Mouse (Mus musculus) CD4-positive, CD25-positive, alpha-beta regulatory T cell, adult 4 months (primary cell): ENCODE measurements around the gene Kcng3. TPM values are rescaled to one million over a fixed set of nuclear protein-coding genes. Genes with fewer than 3 reads are reported as not detected.
A peak's percentile ranks its signal among the peaks of the same experiment; 100 is the strongest.

Experiments
- ATAC-seq: one replicate; pipeline ENCODE4 v1.8.0; 2017
- polyA plus RNA-seq, 2 experiments: library from polyadenylated mRNA; unstranded; fragments of 100-300 nt; shearing (Covaris generic); gene quantifications; one replicate each; pipeline ENCODE4 v1.2.1; 2017

Kcng3 gene
- polyA plus RNA-seq, 2 experiments from 2014 or later, result 0.16 TPM; not detected in 1

- no peak for ATAC-seq
Measured at GRCm38 (mm10) chr17:83554997-83555396, 76.7 kb downstream of the Kcng3 start.

GRCm38 (mm10) chr17:83548501-83549233 lies 83.0 kb downstream of the Kcng3 start:
- ATAC-seq, result peak; percentile 73

- ATAC-seq, result no peak
Measured at GRCm38 (mm10) chr17:83547145-83547544, 84.5 kb downstream of the Kcng3 start.

DNA sequence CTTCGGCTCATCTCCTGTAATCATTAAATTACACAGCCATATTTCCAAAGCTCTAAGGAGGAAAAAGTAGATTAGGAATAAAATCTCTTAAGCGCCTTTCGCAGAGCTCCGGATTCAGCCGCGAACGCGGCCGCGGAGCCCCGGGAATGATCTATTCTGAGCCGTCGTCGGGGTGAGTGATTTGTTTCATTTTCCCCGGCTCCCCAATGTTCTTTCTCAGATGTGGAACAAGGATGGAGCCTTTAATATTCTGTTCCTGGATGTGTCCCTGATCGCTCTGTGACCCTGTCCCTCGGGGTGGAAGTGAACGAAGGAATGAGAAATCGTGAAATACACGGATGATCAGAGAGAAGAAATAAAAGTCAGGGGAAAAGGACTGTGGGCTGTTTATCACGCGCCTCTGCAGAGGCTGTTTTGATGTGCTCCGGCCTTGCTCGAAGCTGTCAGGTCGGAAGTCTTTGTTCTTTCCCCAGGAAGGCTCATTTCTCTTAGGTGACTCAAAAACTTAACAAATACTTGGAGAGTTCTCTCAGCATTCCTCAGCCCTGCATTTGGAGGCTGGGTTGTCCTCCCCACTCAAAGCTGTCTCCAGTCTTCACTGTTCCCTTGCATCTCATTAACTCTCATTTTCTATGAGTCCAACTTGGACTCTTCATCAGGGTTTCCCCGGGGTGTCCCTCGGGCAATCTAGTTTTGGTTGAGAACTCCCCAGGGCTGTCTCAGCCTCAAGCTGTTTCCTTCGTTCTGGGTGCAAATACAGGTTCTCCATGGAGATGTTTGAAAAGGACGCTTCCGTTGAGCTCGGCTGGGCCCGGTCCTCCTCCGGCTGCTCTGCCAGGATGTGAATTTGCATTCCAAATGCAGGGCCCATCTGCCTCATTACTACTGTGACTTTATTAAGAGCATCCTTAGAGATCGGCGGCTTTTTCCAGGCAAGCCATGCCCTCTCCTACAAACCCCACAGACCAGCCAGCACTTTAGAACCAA lies 85.6 kb downstream of the Kcng3 start:
- ATAC-seq, result peak; percentile 55

DNA sequence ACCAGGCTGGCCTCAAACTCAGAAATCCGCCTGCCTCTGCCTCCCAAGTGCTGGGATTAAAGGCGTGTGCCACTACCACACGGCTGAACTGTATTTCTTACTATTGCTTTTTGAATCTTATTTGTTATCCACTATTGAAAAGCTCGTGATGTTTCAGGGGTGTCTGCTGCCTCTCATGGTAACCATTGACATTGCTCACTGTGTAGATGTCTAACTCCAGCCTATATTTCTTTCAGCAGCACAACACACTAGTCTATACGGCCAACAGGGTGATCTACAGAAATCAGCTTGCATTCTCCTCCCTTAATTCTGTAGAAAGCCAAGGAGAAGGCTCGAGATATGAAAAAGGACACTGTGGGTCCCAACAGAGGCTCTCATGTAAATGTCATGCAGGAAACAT lies 86.4 kb downstream of the Kcng3 start:
- no peak for ATAC-seq

- ATAC-seq, result no peak
Measured at GRCm38 (mm10) chr17:83542424-83542823, 89.3 kb downstream of the Kcng3 start.

DNA sequence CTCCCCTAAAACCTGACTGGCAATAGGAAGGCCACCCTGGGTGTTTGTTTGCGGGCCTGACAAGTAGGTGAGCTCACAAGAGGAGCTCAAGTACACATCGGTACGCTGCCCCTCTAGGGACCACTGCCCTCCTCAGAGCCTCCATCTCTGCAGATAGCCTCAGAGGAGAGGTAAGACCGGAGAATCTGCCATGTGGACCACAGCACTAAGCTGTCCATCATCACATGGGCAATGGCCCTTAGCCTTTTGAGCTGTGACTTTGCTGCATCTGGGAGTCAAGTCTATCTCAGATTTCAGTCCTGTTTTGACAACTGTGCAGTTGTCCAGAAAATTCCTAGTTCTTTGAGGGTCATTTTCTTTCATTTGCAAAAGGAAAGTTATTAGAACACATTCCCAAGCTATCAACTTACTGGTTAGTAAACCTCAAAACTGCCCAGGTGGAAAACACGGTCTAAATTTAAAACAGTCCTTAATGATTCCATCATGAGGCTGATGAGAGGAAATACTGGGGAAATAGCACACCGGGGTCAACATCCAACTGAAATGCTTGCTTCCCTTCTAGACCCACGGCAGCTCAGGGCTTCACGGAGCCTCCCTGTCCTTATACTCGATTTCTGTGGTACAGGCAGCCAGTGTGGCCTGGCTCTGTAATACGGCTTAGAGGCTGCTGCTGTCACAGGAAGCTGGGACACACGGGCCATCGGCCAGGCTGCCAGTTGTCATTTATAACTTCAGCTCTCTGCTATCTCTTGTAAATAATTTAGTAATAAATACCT lies 92.2 kb downstream of the Kcng3 start:
- ATAC-seq, result no peak

GRCm38 (mm10) chr17:83538694-83539093 lies 93.0 kb downstream of the Kcng3 start:
- ATAC-seq, result no peak

- ATAC-seq, result no peak
Measured at GRCm38 (mm10) chr17:83538141-83538540, 93.6 kb downstream of the Kcng3 start.

Other genes with a start within 250 kb of the Kcng3 start
- 100 to 1,000 TPM; 545 to 584 TPM for gene Cox7a2l, start 114.6 kb downstream of the Kcng3 start, polyA plus RNA-seq
- 100 to 1,000 TPM in 1 of 2 experiments, 10 to 100 TPM in 1; 80.0 to 105 TPM for gene Mta3, start 74.3 kb upstream of the Kcng3 start, polyA plus RNA-seq
- 1 to 10 TPM; 1.1 to 5.0 TPM for gene Haao, start 216.1 kb upstream of the Kcng3 start, polyA plus RNA-seq